Comparison of ENCODE assay signal across 13 mouse cellular contexts in genomic region chr6:140476981-140477380, GRCm38 (mm10). TPM values are rescaled to one million over a fixed set of nuclear protein-coding genes. Genes with fewer than 3 reads are reported as not detected.
DNase-seq lines count a peak whose midpoint lies in the region; ATAC-seq and TF ChIP-seq lines count a peak whose summit lies in the region.
"Had no signal": no experiment of that assay in that cellular context is flagged by ENCODE, and none has a peak within 500 bp of the region (broad histone marks: within the 10 kb centered on the region; RNA-seq: fewer than 3 reads in every experiment).

No protein-coding gene starts in this region.

- H3K27me3 ChIP-seq in hindbrain, embryonic 12.5 days = no peaks in the 10 kb centered on the region
- no peaks in the 10 kb centered on the region for H3K27me3 ChIP-seq in hindbrain, embryonic 11.5 days (ENCODE audit: control insufficient read depth, insufficient read depth, low read length)
- H3K27me3 ChIP-seq in midbrain, embryonic 12.5 days = no peaks in the 10 kb centered on the region
- H3K27me3 ChIP-seq in midbrain, embryonic 15.5 days (replicated peaks) = no peaks in the 10 kb centered on the region
- no peaks in the 10 kb centered on the region for H3K27me3 ChIP-seq in limb, embryonic 13.5 days
- H3K27me3 ChIP-seq: embryonic facial prominence, embryonic 15.5 days; forebrain, embryonic 12.5 days had no signal

- H3K9me3 ChIP-seq in hindbrain, embryonic 12.5 days (replicated peaks) = no peaks in the 10 kb centered on the region
- H3K9me3 ChIP-seq in hindbrain, embryonic 11.5 days (ENCODE audit: control insufficient read depth, low read length) = no peaks in the 10 kb centered on the region
- H3K9me3 ChIP-seq in midbrain, embryonic 12.5 days = no peaks in the 10 kb centered on the region
- H3K9me3 ChIP-seq in midbrain, embryonic 15.5 days = no peaks in the 10 kb centered on the region
- H3K9me3 ChIP-seq in limb, embryonic 13.5 days = no peaks in the 10 kb centered on the region
- H3K9me3 ChIP-seq: embryonic facial prominence, embryonic 15.5 days; forebrain, embryonic 12.5 days had no signal

- no peak for TF ChIP-seq POLR2A in olfactory bulb, adult 2 months (IDR thresholded peaks at IDR 0.05; ENCODE audit: insufficient read depth, low read depth, low read length)

- no peak overlapping the region for H3K4me2 ChIP-seq in hindbrain, embryonic 12.5 days (replicated peaks)
- H3K4me2 ChIP-seq in hindbrain, embryonic 11.5 days (replicated peaks; ENCODE audit: low read depth, low read length) = no peak overlapping the region
- H3K4me2 ChIP-seq in midbrain, embryonic 12.5 days (replicated peaks) = no peak overlapping the region
- H3K4me2 ChIP-seq in midbrain, embryonic 15.5 days = no peak overlapping the region
- no peak overlapping the region for H3K4me2 ChIP-seq in limb, embryonic 13.5 days (replicated peaks)
- H3K4me2 ChIP-seq: embryonic facial prominence, embryonic 15.5 days; forebrain, embryonic 12.5 days had no signal

- no peak overlapping the region for H3K9ac ChIP-seq in hindbrain, embryonic 12.5 days
- H3K9ac ChIP-seq in hindbrain, embryonic 11.5 days (ENCODE audit: low read depth, low read length) = no peak overlapping the region
- H3K9ac ChIP-seq in midbrain, embryonic 12.5 days (replicated peaks) = no peak overlapping the region
- no peak overlapping the region for H3K9ac ChIP-seq in midbrain, embryonic 15.5 days
- no peak overlapping the region for H3K9ac ChIP-seq in limb, embryonic 13.5 days
- H3K9ac ChIP-seq: embryonic facial prominence, embryonic 15.5 days; forebrain, embryonic 12.5 days had no signal

- no peak for DNase-seq in hindbrain, embryonic 11.5 days (ENCODE audit: low spot score)
- DNase-seq in thymus, postnatal 14 days = no peak
- DNase-seq: cerebellum, adult 11 months; kidney, adult 9 months; right cerebral cortex, postnatal 25 days had no signal

- peaks cover 24% of the 10 kb centered on the region for H3K4me1 ChIP-seq in hindbrain, embryonic 12.5 days
- no peaks in the 10 kb centered on the region for H3K4me1 ChIP-seq in hindbrain, embryonic 11.5 days (replicated peaks; ENCODE audit: control insufficient read depth, insufficient read depth, low read length)
- H3K4me1 ChIP-seq in midbrain, embryonic 12.5 days = peaks cover 16% of the 10 kb centered on the region
- peaks cover 30% of the 10 kb centered on the region for H3K4me1 ChIP-seq in midbrain, embryonic 15.5 days
- peaks cover 13% of the 10 kb centered on the region for H3K4me1 ChIP-seq in limb, embryonic 13.5 days
- peaks cover 22% of the 10 kb centered on the region for H3K4me1 ChIP-seq in olfactory bulb, adult 2 months (ENCODE audit: control insufficient read depth, insufficient read depth, low read length)

- TF ChIP-seq CTCF in olfactory bulb, adult 2 months (IDR thresholded peaks at IDR 0.05; ENCODE audit: insufficient read depth, low read depth, low read length) = no peak

- ATAC-seq in hindbrain, embryonic 12.5 days (ENCODE audit: low FRiP score) = no peak
- no peak for ATAC-seq in hindbrain, embryonic 11.5 days (ENCODE audit: low FRiP score)
- no peak for ATAC-seq in midbrain, embryonic 12.5 days (ENCODE audit: low FRiP score, low read depth)
- no peak for ATAC-seq in midbrain, embryonic 15.5 days (replicated peaks)
- peak; percentile 49; the same call in 1 of the 2 replicates for ATAC-seq in limb, embryonic 13.5 days (ENCODE audit: low FRiP score, low read depth)

- no peaks in the 10 kb centered on the region for H3K36me3 ChIP-seq in hindbrain, embryonic 12.5 days
- no peaks in the 10 kb centered on the region for H3K36me3 ChIP-seq in hindbrain, embryonic 11.5 days (ENCODE audit: control insufficient read depth, insufficient read depth, low read length)
- no peaks in the 10 kb centered on the region for H3K36me3 ChIP-seq in midbrain, embryonic 12.5 days
- H3K36me3 ChIP-seq in midbrain, embryonic 15.5 days (replicated peaks) = no peaks in the 10 kb centered on the region
- no peaks in the 10 kb centered on the region for H3K36me3 ChIP-seq in limb, embryonic 13.5 days
- H3K36me3 ChIP-seq: embryonic facial prominence, embryonic 15.5 days; forebrain, embryonic 12.5 days had no signal

- H3K27ac ChIP-seq in hindbrain, embryonic 12.5 days = peak overlapping the region; percentile 49
- no peak overlapping the region for H3K27ac ChIP-seq in hindbrain, embryonic 11.5 days (ENCODE audit: low read depth, low read length)
- H3K27ac ChIP-seq in midbrain, embryonic 12.5 days (replicated peaks) = 0 out of 2 replicates have a peak overlapping the region, but pooled peaks have one; percentile 26
- H3K27ac ChIP-seq in midbrain, embryonic 15.5 days = no peak overlapping the region
- H3K27ac ChIP-seq in limb, embryonic 13.5 days = no peak overlapping the region
- peak overlapping the region; percentile 41 for H3K27ac ChIP-seq in olfactory bulb, adult 2 months (ENCODE audit: insufficient read depth, low read depth, low read length)
- H3K27ac ChIP-seq: embryonic facial prominence, embryonic 15.5 days; forebrain, embryonic 12.5 days; macrophage had no signal

- WGBS in hindbrain, embryonic 12.5 days = 57% methylated on average over 2 of the region's 2 CpGs
- WGBS in hindbrain, embryonic 11.5 days = 68% methylated on average over 2 of the region's 2 CpGs
- 79% methylated on average over 2 of the region's 2 CpGs for WGBS in midbrain, embryonic 12.5 days
- WGBS in midbrain, embryonic 15.5 days = 53% methylated on average over 2 of the region's 2 CpGs
- WGBS in limb, embryonic 13.5 days = 36% methylated on average over 2 of the region's 2 CpGs
- WGBS in olfactory bulb, adult 2 months = 60% methylated on average over 2 of the region's 2 CpGs

- H3K4me3 ChIP-seq in hindbrain, embryonic 12.5 days = no peak overlapping the region
- H3K4me3 ChIP-seq in hindbrain, embryonic 11.5 days (ENCODE audit: low read depth, low read length) = no peak overlapping the region
- no peak overlapping the region for H3K4me3 ChIP-seq in midbrain, embryonic 12.5 days
- no peak overlapping the region for H3K4me3 ChIP-seq in midbrain, embryonic 15.5 days
- no peak overlapping the region for H3K4me3 ChIP-seq in limb, embryonic 13.5 days
- no peak overlapping the region for H3K4me3 ChIP-seq in olfactory bulb, adult 2 months (ENCODE audit: insufficient read depth, low read depth, low read length)
- H3K4me3 ChIP-seq: embryonic facial prominence, embryonic 15.5 days; forebrain, embryonic 12.5 days had no signal

RNA-seq across cellular contexts. Expression of gene Plekha5, which starts 53.1 kb away (rescaled TPM):
- 49.4 and 50.9 TPM in 2 replicates for polyA plus RNA-seq in hindbrain, embryonic 12.5 days (2016; fragmentation: Nextera tagmentation; extraction: Ambion mirVana)
- polyA plus RNA-seq in hindbrain, embryonic 11.5 days (2014; fragmentation: Nextera tagmentation; extraction: Ambion mirVana) = 50.8 and 55.1 TPM in 2 replicates
- 55.0 and 55.3 TPM in 2 replicates for polyA plus RNA-seq in midbrain, embryonic 12.5 days (2016; fragmentation: Nextera tagmentation; extraction: Ambion mirVana)
- 38.2 and 42.1 TPM in 2 replicates for polyA plus RNA-seq in midbrain, embryonic 15.5 days (2015; fragmentation: Nextera tagmentation; extraction: Ambion mirVana)
- 45.3 and 46.7 TPM in 2 replicates for polyA plus RNA-seq in limb, embryonic 13.5 days (2015; fragmentation: Nextera tagmentation; extraction: Ambion mirVana)
- polyA plus RNA-seq in olfactory bulb, adult 2 months (2012; ENCODE audit: insufficient read depth, insufficient read length, low replicate concordance, missing spikeins) = not detected in 2 replicates

Comparison
In these comparisons a context has a peak if more than half of its experiments do, and no peak if none do; other contexts are left out.
1. H3K27ac ChIP-seq: peak in hindbrain, embryonic 12.5 days (single experiment), midbrain, embryonic 12.5 days (single experiment) and olfactory bulb, adult 2 months (single experiment); none in hindbrain, embryonic 11.5 days (single experiment), midbrain, embryonic 15.5 days (single experiment) and limb, embryonic 13.5 days (single experiment).